Mouse (Mus musculus): ENCODE results near the gene Ikzf1.

Gene Ikzf1

DNA sequence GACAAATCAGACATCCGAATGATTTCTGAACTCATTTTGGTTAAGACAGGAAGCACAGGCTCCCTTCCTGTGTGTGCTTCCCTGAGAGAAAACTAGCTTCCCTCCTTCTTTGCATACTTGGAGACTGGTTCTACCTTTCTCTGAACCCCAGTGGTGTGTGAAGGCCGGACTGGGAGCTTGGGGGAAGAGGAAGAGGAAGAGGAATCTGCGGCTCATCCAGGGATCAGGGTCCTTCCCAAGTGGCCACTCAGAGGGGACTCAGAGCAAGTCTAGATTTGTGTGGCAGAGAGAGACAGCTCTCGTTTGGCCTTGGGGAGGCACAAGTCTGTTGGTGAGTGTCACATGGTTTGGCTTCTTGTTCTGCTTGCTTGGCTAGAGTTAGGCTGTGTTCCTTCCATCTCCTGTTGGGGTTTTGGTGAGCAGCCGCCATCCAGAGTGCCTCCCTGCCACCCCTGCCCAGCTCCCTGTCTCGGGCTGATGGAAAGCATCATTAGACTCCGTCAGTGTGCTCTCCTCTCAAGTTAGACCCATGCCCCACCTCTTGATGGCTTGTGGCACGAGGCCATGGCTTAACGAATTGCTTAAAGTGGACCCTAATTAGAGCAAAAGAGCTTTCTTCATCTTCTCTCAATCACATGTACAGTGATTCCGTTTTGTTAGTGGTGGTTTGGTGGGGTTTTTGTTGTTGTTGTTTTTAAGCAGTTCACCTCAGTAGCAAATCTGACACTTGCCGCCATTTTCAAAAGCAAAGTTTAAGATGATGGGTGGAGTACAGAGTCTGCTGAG lies 5.4 kb downstream of the Ikzf1 start:
- peak; percentile 29 for DNase-seq

DNA sequence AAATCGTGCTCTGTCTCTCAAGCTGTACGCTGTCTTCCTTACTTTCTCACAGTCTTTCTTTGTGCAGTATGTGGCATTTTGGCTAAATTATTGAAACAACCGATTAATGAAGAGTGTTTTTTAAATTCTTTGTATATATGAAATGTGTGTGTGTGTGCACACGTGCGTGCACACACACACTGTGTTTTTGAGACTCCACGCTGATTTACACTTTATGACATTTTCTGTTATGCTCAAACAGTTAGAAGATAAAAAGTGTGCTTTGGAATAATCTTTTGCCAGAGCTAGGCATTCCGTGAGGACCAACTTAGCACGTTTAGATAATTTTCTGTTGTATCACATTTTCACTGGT lies 6.0 kb downstream of the Ikzf1 start:
- no peak for DNase-seq

DNA sequence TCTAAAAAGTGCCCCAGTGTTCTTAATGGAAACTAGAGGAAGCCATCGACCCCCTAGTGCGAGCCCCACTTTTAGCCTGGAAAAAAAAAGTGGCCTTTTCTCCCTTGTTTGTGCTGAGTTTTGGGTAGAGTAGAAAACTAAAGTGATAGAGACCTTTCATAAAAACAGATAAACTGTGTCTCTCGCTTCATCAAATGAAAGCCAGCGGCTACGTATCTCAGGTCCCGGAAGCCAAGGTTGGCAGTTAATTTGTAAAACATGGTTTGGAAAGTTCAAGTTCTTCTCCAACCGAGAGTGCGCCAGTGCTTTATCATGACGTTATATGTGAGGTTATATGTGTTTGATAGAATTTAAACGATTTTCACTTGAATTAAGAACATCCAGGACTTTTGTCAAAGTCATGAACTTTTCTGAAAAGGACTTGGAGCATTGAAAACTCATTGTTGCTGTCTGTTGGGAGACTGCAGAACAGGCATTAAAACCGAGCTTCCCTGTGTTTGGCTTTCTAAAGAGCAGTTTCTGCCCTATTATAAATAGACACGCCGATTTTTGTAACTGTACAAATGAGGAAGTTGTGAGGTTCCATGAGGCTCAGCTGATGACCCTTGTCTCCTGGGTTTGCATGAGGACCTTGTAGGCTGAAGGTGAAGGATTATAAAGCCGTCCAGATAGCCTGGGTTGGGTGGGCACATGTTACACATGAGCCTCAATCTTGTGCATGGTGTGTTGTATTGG lies 6.7 kb downstream of the Ikzf1 start:
- no peak for DNase-seq

DNA sequence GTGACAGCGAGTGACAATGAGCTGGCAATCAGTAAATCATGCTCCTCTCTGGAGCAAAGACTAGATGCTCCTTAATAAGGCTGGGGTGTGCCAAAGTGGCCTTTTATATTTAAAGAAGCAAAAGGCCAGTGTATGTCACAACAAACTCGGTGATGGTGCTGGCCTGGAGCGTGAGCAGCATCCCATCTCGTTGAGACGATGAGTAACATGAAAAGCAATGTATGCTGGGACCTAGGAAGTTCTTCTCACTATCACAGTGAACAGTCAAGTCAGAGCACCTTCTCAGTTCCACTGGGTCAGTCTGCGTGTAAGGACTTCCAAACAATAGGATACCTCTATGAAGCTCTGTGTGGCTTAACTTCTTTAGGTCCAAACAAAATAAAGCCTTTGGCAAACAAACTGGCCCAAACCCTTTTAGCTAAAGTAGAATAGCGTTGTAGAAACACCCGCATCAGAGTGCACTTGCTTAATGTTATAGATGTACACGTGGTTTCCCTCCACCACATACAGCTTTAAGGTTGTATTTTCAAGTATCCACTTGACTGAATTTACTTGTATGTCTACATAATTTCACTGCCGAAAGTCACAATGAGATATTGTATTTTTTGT lies 7.9 kb downstream of the Ikzf1 start:
- no peak for DNase-seq

DNA sequence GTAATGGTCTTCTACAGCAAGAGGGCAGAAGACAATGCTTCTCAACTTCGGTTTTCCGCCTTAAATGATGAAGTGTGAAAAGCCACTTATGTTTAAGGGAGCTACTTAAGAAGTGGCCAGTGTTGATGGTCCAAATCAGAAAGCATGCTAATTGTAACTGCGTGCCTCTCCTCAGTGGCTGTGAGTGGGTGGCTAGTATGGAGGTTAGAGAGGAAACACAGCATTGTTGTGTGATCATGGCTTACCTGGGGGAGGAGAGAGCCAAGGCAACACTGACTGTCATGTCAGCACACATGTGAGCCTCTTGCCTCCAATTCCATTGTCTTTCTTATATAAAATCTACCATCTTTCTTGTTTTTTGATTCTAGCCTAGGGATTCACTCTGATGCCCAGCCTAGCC lies 8.6 kb downstream of the Ikzf1 start:
- no peak for DNase-seq

DNA sequence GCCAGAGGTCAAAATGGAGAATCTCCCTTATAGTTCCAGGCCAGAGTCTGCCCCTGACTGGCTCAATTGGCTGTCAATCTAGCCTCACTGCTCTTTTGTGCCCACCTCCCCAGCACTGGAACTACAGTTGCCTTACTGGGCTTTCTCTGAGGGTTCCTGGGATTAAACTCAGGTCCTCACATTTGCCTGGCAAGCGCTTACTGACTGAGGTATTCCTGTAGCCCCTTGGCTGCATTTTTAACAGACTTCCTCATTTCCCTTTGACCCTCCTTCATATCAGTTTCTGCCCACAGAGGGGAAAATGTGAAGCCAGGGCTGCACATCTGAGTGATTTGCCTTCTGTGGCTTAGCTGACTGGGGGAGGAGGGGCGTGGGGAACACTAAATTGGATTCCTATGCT lies 9.3 kb downstream of the Ikzf1 start:
- no peak for DNase-seq

DNA sequence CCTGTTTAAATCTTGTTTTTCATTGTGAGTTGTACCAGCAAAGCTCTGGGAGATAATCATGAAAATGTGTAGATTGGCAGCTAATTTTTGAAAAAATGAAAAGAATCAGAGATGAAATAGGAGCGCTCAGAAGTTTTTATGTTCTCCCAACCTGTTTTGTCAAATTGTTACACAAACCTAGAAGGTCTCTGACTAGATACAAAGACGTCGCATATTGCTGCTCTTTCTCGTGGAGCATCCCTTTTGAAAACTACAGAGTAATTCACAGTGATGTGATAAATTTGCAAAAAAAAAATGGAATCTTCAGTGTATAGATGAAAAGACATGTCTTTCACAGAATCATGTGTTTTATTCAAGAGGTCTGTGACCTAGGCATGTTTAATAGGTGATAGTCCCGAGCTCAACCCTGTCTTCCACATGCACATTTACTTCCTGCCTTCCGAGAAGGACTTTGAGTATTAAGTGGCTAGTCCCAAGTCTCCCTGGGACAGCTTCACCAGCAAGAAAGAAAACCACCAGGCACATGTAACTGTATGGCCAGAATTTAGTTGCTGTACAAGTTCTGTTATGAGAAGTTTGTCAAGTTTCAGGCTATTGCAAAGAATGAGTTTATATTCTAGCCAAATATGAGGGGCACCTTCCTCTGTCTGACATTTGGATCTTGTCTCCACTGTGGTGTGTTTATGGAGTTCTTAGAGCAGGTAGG lies 9.8 kb downstream of the Ikzf1 start:
- no peak for DNase-seq

DNA sequence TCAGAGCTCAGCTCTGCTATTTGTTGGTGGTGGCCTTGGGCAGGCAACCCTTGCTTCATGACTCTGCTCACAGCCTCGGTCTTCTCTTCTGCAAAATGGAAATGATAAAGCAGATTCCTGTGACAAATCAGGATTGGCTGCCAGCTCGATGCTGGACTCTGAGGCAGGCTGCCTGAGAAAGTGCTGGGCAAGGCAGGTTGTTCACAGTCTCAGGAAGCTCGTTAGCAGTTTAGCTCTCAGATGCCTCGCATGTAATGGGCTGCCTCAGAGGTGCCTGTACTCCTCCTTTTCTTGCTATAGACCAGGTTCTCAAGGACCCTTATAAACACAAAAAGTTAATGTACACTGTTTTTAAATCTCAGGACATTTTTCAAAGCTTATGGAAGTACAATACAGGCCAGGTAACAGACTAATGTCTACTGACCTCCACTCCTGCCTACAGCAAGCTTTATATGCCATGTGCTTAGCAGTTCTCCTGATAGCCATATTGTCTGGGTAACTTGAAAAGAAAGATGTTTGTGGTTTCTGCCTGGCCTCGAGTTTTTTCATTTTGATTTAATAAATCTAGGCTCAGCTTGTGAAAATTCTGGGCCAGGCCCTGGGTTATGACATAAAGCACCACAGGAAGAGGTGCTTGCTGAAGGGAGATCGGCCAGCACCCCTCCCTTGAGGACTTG lies 10.5 kb downstream of the Ikzf1 start:
- no peak for DNase-seq

DNA sequence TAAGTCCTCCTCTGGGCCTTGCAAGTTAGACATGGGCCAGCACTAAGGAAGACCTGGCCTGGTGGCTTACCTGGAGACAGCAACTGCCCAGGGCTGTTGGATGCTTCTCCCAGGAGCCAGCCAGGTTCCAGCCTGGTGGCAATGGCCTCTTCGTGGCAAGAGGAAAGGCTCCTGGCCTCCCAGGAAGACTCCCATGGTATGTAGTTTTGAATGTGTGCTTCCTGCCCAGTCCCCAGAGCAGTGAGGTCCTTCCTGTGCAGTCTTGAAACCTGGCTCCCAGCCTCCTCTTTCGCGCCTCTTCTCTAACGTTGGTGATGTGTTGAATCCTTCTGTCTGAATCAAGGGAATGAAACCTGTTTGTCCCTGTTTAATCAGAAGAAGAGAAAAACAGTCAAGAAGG lies 11.1 kb downstream of the Ikzf1 start:
- no peak for DNase-seq

DNA sequence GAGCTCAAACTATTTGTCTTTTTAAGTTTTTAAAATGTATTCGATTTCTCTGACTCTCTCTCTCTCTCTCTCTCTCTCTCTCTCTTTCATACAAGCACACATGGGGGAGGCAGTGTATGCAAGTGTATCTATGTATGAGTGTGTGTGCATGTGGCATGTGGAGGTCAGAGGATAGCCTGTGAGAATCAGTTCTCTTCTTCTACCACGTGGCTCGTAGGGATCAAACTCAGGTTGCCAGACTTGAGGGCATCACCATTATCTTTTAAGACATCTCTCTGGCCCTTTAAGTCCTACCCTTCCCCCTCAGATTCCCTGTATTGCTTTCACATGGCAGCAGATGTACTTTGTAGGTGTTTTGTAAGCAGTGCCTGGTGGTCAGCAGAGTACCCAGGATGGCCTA lies 12.0 kb downstream of the Ikzf1 start:
- no peak for DNase-seq

DNA sequence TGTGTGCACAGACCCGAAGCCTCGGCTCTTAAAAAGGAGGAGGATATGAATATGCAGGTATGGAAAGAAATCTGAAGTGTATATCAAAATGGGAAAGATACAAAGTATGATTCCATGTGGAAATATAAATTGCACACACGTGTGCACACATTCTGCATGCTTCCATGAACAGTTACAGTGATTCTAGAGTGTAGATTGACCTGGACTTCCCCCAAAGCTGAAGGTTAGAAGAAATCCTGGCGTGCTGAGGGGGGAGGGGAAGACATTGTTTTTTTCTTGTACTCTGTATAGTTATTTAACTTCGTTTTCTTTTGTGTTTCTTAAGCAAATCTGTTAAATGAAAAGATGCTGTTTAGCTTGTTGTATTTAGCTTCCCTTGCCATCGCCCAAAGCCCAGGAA lies 16.6 kb downstream of the Ikzf1 start:
- DNase-seq, result no peak

DNA sequence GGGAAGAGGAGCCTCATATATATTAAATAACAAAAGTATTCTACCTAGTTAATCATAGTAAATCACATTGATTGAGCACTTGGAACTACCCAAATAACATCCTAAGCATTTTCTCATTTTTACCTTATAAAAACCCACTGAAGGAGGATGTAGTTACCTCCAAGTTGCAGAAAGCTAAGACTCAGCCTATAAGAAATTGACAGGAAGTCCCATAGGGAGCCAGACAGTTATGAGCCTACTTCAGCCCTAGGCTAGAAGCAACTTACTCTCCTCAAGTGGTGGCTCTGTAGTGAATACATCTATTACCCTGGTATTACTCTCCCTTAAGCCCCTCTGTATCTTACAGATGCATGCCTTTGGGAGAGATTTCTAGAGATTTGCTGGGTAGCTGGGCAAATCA lies 19.0 kb downstream of the Ikzf1 start:
- no peak for DNase-seq

DNA sequence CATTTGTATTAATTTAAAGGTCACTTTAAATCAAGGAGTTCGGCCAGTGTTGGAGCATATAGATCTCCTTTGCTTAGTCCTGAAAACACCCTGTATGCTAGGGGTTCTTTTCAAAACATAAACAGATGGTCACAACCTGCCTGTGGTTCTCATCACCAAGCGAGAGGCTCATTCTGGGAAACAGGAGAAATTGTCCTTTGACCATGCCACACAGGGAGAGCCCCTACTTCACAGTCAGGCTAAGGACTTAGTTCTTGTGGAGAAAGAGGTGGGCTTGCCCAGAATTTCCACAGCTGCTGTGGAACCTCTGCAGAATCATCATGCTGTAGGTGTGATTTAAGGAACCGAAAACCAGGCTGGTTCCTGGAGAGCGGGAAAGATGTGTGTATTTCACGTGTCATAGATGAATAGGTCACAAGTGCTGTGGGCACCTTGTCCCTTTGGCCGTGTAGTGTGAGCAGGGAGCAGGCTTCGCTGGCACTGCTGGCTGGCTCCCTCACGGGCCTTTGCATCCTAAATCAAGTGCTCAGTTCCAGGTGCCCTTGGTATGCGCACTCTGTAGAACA lies 23.4 kb downstream of the Ikzf1 start:
- no peak for DNase-seq

DNA sequence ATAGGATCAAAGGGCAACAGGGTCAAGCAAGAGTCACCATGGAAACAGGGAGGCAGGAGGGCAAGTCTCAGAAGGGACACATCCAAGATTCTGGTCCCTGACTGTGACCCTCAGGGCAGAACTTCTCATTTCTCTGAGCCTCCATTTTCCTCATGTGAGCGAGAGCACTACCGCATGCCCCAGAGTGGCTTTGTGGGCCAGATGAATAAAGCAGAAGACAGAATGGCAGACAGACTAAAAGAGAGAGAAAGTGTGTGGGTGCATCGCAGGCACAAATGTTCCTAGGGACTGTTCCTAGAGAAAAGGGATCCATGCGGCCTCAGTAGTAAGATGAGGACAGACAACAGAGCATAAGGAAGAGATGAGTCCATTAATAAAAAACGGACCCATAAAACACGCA lies 24.5 kb downstream of the Ikzf1 start:
- DNase-seq, result no peak

DNA sequence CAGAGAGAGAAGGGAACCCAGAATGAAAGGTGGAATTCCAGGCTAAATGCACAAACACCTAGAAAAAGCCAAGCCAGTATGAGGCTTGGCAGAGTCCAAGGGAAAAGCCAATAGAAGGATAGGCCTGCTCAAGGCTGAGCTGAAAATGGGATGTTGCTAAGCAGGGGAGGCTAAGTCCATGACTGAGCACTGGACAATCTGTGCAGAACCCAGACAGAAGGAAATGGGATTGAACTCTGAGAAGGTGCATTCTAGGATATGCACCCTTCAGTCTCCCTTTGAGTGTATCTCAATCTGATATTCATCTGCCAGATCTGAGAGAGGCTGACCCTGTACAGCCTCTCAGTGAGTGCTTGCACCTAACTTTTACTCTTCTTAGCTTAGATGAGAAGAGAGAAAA lies 25.9 kb downstream of the Ikzf1 start:
- no peak for DNase-seq

DNA sequence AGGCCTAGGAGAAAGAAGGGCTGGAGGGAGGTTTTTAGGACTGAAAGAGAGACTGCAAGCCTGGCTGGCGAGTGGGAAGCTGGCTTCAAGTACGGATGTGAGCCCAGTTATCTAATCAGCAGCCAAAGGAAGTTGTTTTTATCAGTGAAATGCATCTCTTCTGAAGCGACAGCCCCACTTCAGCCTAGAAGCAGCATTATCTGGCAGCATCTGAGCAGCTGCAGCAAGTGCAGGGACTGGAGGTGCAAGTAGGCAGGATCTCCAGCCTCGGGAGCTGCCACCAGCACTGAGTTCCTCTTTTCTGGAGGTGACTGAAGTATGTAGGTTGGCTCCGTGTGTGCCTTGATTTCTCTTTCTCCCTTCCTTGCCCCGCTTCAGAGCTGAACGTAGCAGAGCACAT lies 26.9 kb downstream of the Ikzf1 start:
- no peak for DNase-seq

DNA sequence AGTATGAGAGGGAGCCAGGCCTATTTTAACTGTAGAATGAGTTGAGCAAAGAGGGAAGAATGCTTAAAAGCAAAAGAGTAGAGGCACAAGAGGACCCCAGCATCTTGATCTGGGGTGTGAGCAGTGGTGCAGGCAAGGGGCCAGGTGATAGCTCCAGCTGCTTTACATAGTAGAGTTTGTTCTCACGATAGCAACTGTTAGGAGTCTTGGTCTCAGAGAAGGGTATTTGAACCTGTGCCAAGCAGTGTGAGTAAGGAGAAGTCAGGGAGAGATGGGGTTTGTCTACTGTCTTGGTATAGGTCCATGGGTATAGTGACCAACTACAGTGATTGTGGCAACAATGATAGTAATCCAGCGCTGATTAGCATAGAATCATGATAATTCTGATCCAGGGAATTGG lies 29.9 kb downstream of the Ikzf1 start:
- no peak for DNase-seq

DNA sequence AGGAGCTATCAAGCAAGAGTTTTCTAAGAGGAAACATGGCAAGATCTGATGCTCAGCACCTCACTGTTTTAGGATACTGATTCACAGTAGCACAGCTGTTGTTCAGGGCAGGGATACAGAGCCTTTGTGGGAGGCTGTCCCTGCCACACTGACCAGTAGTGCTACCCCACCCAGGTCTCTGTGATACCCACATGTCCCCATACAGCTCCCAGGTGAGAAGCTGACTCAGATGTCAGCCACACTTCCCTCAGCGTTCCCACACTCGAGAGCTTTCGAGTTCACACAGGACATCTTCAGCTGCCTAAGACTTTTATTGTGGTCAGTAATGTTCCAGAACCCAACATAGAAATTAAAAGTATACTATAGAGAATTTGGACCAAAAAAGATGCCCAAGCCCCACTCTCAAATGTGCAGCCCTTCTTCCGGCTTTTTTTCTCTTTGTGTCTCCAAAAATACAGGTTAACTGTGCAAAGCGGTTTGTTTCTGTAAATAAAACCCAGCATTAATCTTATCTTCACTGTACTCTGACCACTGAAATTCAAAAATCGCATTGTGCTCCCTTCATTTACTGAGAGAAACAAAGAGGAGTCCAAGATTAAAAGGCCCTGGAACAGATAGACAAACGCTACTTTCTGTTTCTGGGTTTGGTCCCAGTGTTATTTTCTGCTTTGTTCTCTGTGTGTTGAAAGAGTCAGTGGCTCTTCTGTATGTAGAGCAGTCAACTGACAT lies 31.3 kb downstream of the Ikzf1 start:
- DNase-seq, result no peak

DNA sequence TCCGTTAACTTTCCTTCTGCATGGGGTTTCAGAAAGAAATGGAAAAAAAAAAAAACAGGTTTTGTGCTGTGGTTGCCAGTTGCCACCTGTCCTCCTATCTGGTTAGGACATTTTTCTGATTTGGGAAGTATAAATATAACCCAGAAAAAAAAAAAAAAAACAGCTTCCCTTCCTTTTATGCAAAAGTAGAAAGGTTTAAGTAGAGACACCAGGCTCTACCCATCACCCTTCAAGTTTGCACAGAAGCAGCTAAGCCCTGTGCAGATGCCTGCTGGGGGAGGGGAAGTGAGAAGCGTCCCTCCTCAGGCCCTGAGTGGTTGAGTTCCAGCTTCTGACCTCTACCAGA lies 31.9 kb downstream of the Ikzf1 start:
- DNase-seq, result no peak

DNA sequence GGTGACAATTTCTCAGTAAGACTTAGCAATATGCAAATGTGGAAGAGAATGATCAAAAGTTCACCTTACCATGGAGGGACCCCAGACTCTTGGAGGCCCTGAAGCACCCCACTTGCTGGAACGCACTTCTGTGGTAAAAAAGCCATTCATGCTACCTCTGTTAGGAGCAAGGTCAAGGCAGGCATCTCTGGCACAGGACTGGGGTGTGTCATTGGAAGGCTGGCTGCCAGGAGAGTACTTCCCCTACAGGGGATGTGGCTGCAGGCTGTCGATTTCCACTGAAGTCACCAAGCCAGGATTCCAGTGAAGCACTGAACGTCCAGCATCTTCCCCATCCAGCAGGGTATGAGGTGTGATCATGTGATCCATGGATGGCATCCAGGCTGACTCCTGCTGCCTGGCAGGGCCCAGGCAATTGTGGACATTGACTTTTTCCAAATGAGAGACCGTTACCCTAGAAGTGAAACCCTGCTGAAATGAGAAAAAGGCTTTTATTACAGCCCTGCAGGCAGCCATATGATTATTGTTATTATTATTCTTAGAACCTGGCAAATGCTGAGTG lies 32.9 kb downstream of the Ikzf1 start:
- no peak for DNase-seq

DNA sequence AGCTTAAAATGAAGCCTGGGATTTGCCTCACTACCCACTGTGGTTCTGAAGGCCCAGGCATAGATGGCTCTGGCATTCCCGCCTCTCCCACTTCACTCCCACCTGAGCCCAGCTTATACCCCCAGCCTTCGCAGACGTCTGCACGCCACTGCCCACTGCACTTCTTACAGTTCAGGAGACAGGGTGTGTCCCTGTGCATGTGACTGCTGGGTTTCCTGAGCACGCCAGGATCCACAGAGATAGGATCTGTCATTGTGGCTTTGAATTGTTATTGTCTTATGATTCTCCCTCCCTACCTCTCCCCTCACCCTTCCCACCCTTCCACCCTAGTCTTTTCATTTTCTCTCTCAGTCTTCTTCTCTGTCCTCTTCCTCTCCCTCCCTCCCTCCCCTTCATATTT lies 34.9 kb downstream of the Ikzf1 start:
- no peak for DNase-seq
